Comparison of ENCODE assay signal across 20 mouse cellular contexts in genomic region chr9:46788456-46788855, GRCm38 (mm10).
A peak's percentile ranks its signal among the peaks of the same experiment; 100 is the strongest.
DNase-seq lines count a peak whose midpoint lies in the region; ATAC-seq and TF ChIP-seq lines count a peak whose summit lies in the region.
"Had no signal": no experiment of that assay in that cellular context is flagged by ENCODE, and none has a peak within 500 bp of the region (broad histone marks: within the 10 kb centered on the region; RNA-seq: fewer than 3 reads in every experiment).

No protein-coding gene starts in this region.

- H3K27me3 ChIP-seq in G1E (ENCODE audit: insufficient read depth, low read length), result no peaks in the 10 kb centered on the region
- H3K27me3 ChIP-seq in intestine, postnatal 0 days (replicated peaks; ENCODE audit: control insufficient read depth, insufficient read depth, low read length), result no peaks in the 10 kb centered on the region
- H3K27me3 ChIP-seq: heart, embryonic 15.5 days; hindbrain, embryonic 13.5 days; midbrain, embryonic 12.5 days had no signal

- no peak for TF ChIP-seq CTCF in G1E (IDR thresholded peaks at IDR 0.05; ENCODE audit: low read depth, low read length)
- no peak for TF ChIP-seq CTCF in intestine, postnatal 0 days (IDR thresholded peaks at IDR 0.05; ENCODE audit: low read depth)

- ATAC-seq in G1E (ENCODE audit: extremely low read depth, insufficient number of reproducible peaks, low FRiP score, poor library complexity, severe bottlenecking), result no peak
- no peak for ATAC-seq in intestine, postnatal 0 days
- ATAC-seq: activated CD4-positive, CD25-positive, alpha-beta regulatory T cell, adult 4 months; forebrain, embryonic 15.5 days had no signal

- 0 out of 2 replicates have a peak overlapping the region, but pooled peaks have one; percentile 11 for H3K4me3 ChIP-seq in G1E (ENCODE audit: low read depth, low read length)
- no peak overlapping the region for H3K4me3 ChIP-seq in intestine, postnatal 0 days (ENCODE audit: low read depth, low read length)
- H3K4me3 ChIP-seq: embryonic facial prominence, embryonic 10.5 days; forebrain, embryonic 15.5 days; heart, embryonic 15.5 days; hindbrain, embryonic 13.5 days; midbrain, embryonic 12.5 days had no signal

- no peaks in the 10 kb centered on the region for H3K4me1 ChIP-seq in G1E (ENCODE audit: insufficient read depth, low read depth, low read length)
- no peaks in the 10 kb centered on the region for H3K4me1 ChIP-seq in intestine, postnatal 0 days (replicated peaks; ENCODE audit: control insufficient read depth, insufficient read depth, low read length)
- H3K4me1 ChIP-seq: embryonic facial prominence, embryonic 10.5 days; heart, embryonic 15.5 days; midbrain, embryonic 12.5 days had no signal

- no peaks in the 10 kb centered on the region for H3K36me3 ChIP-seq in G1E (replicated peaks)
- no peaks in the 10 kb centered on the region for H3K36me3 ChIP-seq in intestine, postnatal 0 days (ENCODE audit: control insufficient read depth, insufficient read depth)
- H3K36me3 ChIP-seq: embryonic facial prominence, embryonic 10.5 days; forebrain, embryonic 15.5 days; heart, embryonic 15.5 days; hindbrain, embryonic 13.5 days; midbrain, embryonic 12.5 days had no signal

- H3K9ac ChIP-seq in intestine, postnatal 0 days (ENCODE audit: low read depth, low read length), result no peak overlapping the region
- H3K9ac ChIP-seq: forebrain, embryonic 15.5 days; heart, embryonic 15.5 days; hindbrain, embryonic 13.5 days; midbrain, embryonic 12.5 days had no signal

- peak; percentile 48 to 55 for DNase-seq in left cerebral cortex, adult 18-20 months (ENCODE audit: low spot score in 2 of 2)
- DNase-seq in left cerebral cortex, adult 11 months (ENCODE audit: low spot score), result no peak
- DNase-seq in G1E (ENCODE audit: low spot score), result no peak
- DNase-seq in brain, adult 2 months (ENCODE audit: low read depth, low spot score), result peak; percentile 80
- DNase-seq in left cerebral cortex, postnatal 36 days (ENCODE audit: low spot score in 2 of 2), result peak; percentile 51 to 69
- DNase-seq in neural tube, embryonic 10.5 days (ENCODE audit: extremely low spot score, low spot score), result no peak
- DNase-seq in kidney, postnatal 4 days, result no peak
- DNase-seq: adrenal gland, postnatal 10 days; cerebellum, adult 9-10 months; gastrocnemius, postnatal 36 days; heart, postnatal 36 days; kidney, adult 18-20 months had no signal

- no peak overlapping the region for H3K27ac ChIP-seq in intestine, postnatal 0 days (ENCODE audit: low read depth, low read length)
- H3K27ac ChIP-seq: embryonic facial prominence, embryonic 10.5 days; forebrain, embryonic 15.5 days; heart, embryonic 15.5 days; hindbrain, embryonic 13.5 days; macrophage; midbrain, embryonic 12.5 days had no signal

- intact Hi-C loops in left cerebral cortex, postnatal 36 days (cut with DNase I), result no loop called here

- H3K9me3 ChIP-seq in G1E (replicated peaks), result peaks cover 36% of the 10 kb centered on the region
- no peaks in the 10 kb centered on the region for H3K9me3 ChIP-seq in intestine, postnatal 0 days (ENCODE audit: control insufficient read depth)
- H3K9me3 ChIP-seq: embryonic facial prominence, embryonic 10.5 days; forebrain, embryonic 15.5 days; heart, embryonic 15.5 days; hindbrain, embryonic 13.5 days; midbrain, embryonic 12.5 days had no signal

- WGBS in intestine, postnatal 0 days, result 85% methylated on average over 5 of the region's 5 CpGs

- H3K4me2 ChIP-seq in intestine, postnatal 0 days (replicated peaks; ENCODE audit: low read depth), result no peak overlapping the region
- H3K4me2 ChIP-seq: forebrain, embryonic 15.5 days; heart, embryonic 15.5 days; hindbrain, embryonic 13.5 days; midbrain, embryonic 12.5 days had no signal

Comparison
In these comparisons a context has a peak if more than half of its experiments do, and no peak if none do; other contexts are left out.
1. DNase-seq: peak in left cerebral cortex, adult 18-20 months (2 of 2), brain, adult 2 months (single experiment) and left cerebral cortex, postnatal 36 days (2 of 2); none in left cerebral cortex, adult 11 months (single experiment), G1E (single experiment), neural tube, embryonic 10.5 days (single experiment) and kidney, postnatal 4 days (0 of 2).